Mouse (Mus musculus) cerebellum, adult 2 months (tissue): ENCODE data around the gene Aldh3b3. TPM values are rescaled to one million over a fixed set of nuclear protein-coding genes. Genes with fewer than 3 reads are reported as not detected.
"Not testable (repeated sequence)": the region's sequence is repeated elsewhere in the genome, so short reads cannot be mapped to it uniquely, and the experiment has no call there.

Experiments used
- DNase-seq, 2 experiments: peaks; one replicate each; pipeline ENCODE4 v3.0.0; 2021
- H3K27ac ChIP-seq: fragments of 200-500 bp; 2 replicates; pipeline ENCODE4 v1.5.1; 2012; ENCODE audit warnings: low read length, control low read depth, inconsistent platforms; ENCODE audit not compliant: insufficient read depth
- H3K27me3 ChIP-seq: fragments of 200-500 bp; 2 replicates; pipeline ENCODE4 v1.6.1; 2012; ENCODE audit warnings: inconsistent platforms, mild to moderate bottlenecking, low read length, moderate library complexity; ENCODE audit not compliant: control insufficient read depth, insufficient read depth
- H3K4me1 ChIP-seq: fragments of 200-500 bp; 2 replicates; pipeline ENCODE4 v1.6.1; 2011; ENCODE audit warnings: low read length; ENCODE audit not compliant: control insufficient read depth, insufficient read depth
- H3K4me3 ChIP-seq: fragments of 200-500 bp; replicated peaks from 2 replicates; pipeline ENCODE3; 2011; ENCODE audit warnings: mild to moderate bottlenecking, low read depth, low read length, control low read depth; ENCODE audit not compliant: insufficient read depth
- CTCF ChIP-seq: fragments of 200-500 bp; IDR thresholded peaks from 2 replicates; pipeline ENCODE4 v1.5.1; 2011; ENCODE audit warnings: low read depth, mild to moderate bottlenecking, control low read depth, low read length, moderate library complexity, borderline replicate concordance; ENCODE audit not compliant: insufficient read depth
- POLR2A ChIP-seq: fragments of 200-500 bp; IDR thresholded peaks from 2 replicates; pipeline ENCODE4 v1.6.1; 2011; ENCODE audit warnings: low read length, control low read depth, borderline replicate concordance; ENCODE audit not compliant: insufficient read depth
- WGBS: fragments of 180-500 bp; shearing (Covaris S2); methylation state at CpG from one replicate; pipeline ENCODE4 v1.1.7; 2018; 5-methylcytosine and 5-hydroxymethylcytosine counted together
- polyA plus RNA-seq: library from polyadenylated mRNA; depleted of rRNA; stranded (reverse); fragments of >200 nt; gene quantifications from 2 replicates; pipeline ENCODE4 v1.2.3, GENCODE M21; 2012

The Aldh3b3 gene
- polyA plus RNA-seq, 1 experiment: 0.11 TPM

DNA sequence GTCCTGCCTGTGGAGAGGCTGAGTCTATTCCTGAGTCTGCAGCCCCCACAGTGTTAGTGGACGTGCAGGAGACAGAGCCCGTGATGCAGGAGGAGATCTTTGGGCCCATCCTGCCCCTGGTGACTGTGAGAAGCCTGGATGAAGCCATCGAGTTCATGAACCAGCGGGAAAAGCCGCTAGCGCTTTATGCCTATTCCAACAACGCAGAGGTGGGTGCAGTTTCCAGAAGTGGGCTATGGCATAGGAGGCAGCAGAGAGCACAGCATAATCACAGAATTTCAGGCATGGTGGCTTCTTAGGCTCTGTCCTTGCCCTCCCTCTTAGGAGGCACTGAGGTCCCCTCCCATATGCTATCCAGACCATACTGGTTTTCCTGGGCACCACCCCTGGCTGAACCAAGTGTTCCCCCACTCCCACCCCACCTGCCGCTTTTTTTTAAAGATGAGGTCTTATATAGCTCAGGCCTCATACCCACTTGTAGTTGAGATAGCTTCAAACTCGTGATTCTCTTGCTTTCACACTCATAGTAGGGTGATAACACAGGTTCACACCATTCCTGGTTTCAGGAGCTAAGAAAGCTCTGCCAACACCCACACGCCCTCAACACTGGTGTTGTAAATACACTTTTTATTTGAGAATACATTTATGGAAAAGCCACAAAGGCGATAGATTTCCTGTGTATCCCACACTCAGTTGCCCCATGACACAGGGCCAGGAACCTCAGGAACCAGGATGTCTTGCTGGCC lies 8.1 kb downstream of the Aldh3b3 start:
- Histone ChIP-seq H3K4me1 (no peaks in the 10 kb centered on the region), H3K27me3 (no peaks in the 10 kb centered on the region), H3K27ac (no peak overlapping the region), H3K4me3 (no peak overlapping the region)
- 61% methylated on average over 11 of the region's 11 CpGs for whole genome bisulfite sequencing
- no peak for DNase-seq
- TF ChIP-seq CTCF: no peak

DNA sequence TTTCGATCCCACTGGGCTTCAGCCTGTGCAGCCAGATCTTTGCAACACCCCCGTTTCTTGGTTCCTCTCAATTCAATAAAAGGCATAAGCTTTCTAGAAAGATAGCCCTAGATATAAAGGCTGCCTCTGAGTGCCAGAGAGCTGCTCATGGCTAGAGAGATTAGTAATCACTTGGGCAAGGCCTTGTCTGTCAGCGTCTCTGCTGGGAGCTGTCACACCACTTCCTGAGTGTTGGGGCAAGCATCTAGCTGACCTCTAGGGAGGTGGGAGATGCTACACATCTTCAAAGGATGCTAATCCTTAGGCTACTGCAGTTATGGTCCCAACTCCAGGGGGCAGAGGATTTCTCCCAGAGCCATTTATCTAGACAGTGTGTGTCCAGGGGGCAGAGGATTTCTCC lies 8.8 kb downstream of the Aldh3b3 start:
- no peak for TF ChIP-seq POLR2A
- TF ChIP-seq CTCF: no peak
- no peaks in the 10 kb centered on the region for H3K4me1 ChIP-seq
- no peak overlapping the region for H3K4me3 ChIP-seq
- WGBS: 80% methylated on average over 3 of the region's 3 CpGs
- H3K27me3 ChIP-seq: no peaks in the 10 kb centered on the region
- H3K27ac ChIP-seq: no peak overlapping the region
- no peak for DNase-seq

DNA sequence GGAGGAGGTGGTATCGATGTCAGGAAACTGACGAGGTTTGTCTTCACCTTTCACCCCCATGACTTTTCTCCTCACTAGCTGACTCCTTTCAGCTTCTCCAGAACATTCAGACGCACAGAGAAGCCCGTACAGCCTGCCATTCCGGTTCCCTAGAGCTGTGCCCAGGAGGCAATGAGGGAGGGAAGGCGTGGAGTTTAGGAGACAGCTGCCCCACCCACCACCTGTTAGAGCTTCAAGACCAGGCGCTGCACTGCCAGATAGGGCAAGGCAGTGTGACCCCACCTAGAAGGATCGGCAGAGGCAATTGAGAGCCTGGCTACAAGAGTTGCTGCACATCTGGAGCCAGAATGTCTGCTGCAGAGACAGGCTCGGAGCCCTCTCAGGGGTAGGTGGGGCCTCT lies 13.8 kb downstream of the Aldh3b3 start, which contains the start of gene Aldh3b2:
Aldh3b2 (plus strand) TSS at position 100 of the 400 bp plus-strand sequence.
- TF ChIP-seq CTCF: no peak
- no peak for TF ChIP-seq POLR2A
- H3K27ac ChIP-seq: no peak within 1 kb of the TSS
- 45% methylated on average over 9 of the region's 9 CpGs for whole genome bisulfite sequencing
- no peak within 1 kb of the TSS for H3K4me3 ChIP-seq
- H3K4me1 ChIP-seq: no peaks in the 10 kb centered on the region
- no peak for DNase-seq
- no peaks in the 10 kb centered on the region for H3K27me3 ChIP-seq

DNA sequence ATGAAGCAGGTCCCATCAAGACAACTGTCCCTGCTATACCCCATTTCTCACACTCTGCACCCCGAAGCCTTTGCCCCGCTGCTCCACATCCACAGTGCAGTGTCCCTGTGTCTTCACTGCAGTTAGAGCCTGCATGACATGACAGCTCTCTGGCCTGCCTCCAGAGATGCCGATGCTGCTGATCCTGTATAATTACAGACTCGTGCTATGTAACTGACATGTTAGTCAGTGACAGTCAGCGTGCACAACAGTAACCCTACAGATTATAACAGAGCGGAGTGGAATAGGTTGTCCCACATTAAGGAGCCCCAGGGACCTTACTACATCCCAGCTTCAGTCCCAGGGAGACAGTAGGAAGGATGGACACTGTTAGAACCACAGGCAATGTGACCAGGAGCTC lies 16.2 kb downstream of the Aldh3b3 start:
- 57% methylated on average over 6 of the region's 6 CpGs for WGBS
- H3K27me3 ChIP-seq, H3K4me1 ChIP-seq, H3K27ac ChIP-seq, H3K4me3 ChIP-seq, DNase-seq: not testable (repeated sequence)

DNA sequence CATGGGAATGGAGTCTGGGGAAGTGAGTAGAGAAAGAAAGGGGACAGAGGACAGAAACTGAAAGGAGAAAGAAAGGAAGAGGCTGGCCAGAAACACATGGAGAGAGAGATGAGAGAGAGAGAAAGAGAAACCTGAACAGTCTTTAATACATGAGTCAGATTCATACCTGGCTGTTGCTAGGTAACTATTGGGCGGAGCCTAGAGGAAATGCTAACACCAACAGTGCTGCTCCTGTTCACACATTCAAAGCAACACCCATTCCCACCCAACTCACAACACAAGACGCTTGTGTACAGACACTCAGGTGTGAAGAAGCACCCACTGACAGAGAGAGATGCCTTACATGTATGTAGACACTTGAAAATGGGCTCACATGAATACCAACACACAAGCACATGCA lies 17.4 kb downstream of the Aldh3b3 start:
- Histone ChIP-seq H3K4me3 (no peak overlapping the region), H3K4me1 (no peaks in the 10 kb centered on the region), H3K27me3 (no peaks in the 10 kb centered on the region), H3K27ac (no peak overlapping the region)
- no peak for DNase-seq
- 88% methylated on average over 2 of the region's 2 CpGs for WGBS
- TF ChIP-seq POLR2A (no peak), CTCF (no peak)

DNA sequence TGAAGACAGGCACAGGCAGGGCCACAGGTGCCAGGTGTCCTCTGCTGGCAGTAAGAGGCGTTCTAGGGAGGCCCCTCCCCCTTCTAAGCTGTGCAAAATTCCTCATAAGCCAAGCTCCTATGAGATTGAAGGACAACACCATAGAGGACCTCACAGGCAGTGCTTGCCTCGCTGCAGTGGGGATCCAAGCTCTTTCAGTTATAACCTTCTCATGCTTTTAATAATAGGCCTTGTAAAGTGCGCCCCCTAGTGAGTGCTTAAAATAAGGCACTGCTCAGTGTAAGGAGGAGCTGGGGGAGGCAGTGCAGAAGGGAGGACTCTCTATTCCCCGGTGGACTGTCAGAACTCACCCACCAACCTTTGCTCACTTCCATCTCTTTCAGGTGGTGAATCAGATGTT lies 21.9 kb downstream of the Aldh3b3 start:
- Histone ChIP-seq H3K4me1 (peaks cover 10% of the 10 kb centered on the region), H3K27me3 (no peaks in the 10 kb centered on the region), H3K27ac (no peak overlapping the region), H3K4me3 (no peak overlapping the region)
- TF ChIP-seq CTCF (peak; percentile 82), POLR2A (no peak)
- peak; percentile 74 to 76 for DNase-seq
- WGBS: 4% methylated on average over 4 of the region's 4 CpGs

DNA sequence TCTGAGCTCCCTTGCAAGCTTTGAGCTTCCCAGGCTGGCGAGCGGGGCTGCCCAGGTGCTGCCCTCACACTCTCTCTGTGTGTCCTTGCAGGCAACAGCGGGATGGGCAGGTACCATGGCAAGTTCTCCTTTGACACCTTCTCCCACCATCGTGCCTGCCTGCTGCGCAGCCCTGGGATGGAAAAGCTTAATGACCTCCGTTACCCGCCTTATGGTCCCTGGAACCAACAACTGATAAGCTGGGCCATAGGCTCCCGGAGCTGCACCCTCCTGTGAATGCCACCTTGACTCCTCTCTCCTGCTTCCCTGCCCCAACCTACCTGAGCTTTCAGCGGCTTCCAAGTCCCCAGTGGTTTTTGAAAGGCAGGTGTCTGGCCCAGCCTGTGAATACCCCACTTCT lies 22.5 kb downstream of the Aldh3b3 start:
- H3K27me3 ChIP-seq: no peaks in the 10 kb centered on the region
- peaks cover 13% of the 10 kb centered on the region for H3K4me1 ChIP-seq
- no peak overlapping the region for H3K4me3 ChIP-seq
- no peak overlapping the region for H3K27ac ChIP-seq
- TF ChIP-seq CTCF: no peak
- no peak for TF ChIP-seq POLR2A
- 76% methylated on average over 9 of the region's 9 CpGs for WGBS
- DNase-seq: no peak

DNA sequence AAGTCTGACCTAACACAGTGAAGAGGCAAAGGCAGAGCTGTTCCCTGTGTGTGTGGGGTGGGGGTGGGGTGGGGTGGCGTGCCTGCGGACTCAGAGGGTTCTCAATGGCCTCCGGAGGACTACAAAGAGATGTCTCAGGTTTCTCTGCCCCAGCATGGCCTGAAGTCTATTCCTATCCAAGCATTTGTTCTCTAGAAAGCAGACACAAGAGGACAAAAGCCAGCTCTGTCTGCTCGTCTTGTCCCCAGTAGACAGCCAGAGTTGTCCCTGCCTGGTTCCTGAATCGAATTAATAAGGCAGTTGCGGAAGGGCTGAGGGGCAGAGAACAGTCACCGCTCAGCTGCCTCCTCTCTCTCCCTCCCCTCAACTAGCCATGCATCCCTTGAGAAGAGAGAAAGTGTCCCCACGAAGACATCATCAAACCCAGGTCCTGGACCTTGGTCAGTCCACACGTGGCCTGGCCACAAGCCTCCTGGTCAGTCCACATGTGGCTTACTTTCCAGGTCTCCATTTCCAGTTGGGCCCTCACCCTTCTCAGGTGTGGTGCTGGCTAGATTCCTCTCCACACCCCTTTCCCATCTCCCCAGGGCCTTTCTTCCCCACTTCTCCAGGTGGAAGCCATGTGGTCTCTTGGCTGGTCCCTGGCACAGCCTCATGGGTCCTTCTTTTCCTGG lies 25.2 kb downstream of the Aldh3b3 start:
- peaks cover 13% of the 10 kb centered on the region for H3K4me1 ChIP-seq
- no peak overlapping the region for H3K4me3 ChIP-seq
- DNase-seq: no peak
- 61% methylated on average over 9 of the region's 9 CpGs for WGBS
- peak overlapping the region; percentile 37; the same call in 1 of the 2 replicates for H3K27ac ChIP-seq
- no peak for TF ChIP-seq POLR2A
- no peak for TF ChIP-seq CTCF
- H3K27me3 ChIP-seq: no peaks in the 10 kb centered on the region
